Mouse (Mus musculus): ENCODE data around the gene Rtn4.
A peak's percentile ranks its signal among the peaks of the same experiment; 100 is the strongest.
"Not testable (repeated sequence)": the region's sequence is repeated elsewhere in the genome, so short reads cannot be mapped to it uniquely, and the experiment has no call there.

The Rtn4 gene

GRCm38 (mm10) chr11:29692683-29693272, at the start of gene Rtn4:
TSS of gene Rtn4 (plus strand) at chr11:29692947.
- peak; percentile 98 for DNase-seq

- DNase-seq: no peak
Observed at GRCm38 (mm10) chr11:29644421-29644820, 48.3 kb upstream of the Rtn4 start.

DNA sequence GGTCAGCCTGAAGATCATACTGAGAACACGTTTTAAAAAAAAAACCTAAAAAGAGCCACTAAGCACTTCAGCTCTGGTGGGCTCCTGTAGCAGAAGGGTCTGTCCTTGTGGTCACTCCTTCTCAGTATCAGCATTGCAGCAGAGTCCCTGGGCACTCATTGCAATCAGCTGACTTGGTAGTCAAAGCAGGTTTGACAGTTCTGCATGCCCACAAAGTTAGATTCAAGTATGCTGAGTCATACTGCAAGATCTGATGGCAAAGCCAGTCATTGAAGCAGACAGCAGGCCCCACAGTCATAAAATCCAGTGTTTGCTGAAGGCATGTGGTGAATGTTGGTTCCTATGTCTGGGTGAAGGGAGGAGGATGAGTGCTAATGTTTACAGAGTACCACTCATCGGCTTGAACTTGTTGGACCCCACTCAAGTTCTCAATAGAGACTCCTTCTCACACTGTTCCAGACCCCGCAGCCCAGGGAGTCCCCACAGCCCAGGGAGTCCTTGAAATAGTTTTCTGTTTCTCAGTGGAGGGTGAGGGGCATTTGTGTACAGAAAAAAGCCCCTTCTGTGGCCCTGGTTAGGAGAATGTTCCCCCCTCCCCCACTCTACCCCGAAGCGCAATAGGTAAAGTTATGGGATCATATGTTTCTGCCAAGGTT, 47.2 kb upstream of the Rtn4 start:
- DNase-seq: no peak

DNA sequence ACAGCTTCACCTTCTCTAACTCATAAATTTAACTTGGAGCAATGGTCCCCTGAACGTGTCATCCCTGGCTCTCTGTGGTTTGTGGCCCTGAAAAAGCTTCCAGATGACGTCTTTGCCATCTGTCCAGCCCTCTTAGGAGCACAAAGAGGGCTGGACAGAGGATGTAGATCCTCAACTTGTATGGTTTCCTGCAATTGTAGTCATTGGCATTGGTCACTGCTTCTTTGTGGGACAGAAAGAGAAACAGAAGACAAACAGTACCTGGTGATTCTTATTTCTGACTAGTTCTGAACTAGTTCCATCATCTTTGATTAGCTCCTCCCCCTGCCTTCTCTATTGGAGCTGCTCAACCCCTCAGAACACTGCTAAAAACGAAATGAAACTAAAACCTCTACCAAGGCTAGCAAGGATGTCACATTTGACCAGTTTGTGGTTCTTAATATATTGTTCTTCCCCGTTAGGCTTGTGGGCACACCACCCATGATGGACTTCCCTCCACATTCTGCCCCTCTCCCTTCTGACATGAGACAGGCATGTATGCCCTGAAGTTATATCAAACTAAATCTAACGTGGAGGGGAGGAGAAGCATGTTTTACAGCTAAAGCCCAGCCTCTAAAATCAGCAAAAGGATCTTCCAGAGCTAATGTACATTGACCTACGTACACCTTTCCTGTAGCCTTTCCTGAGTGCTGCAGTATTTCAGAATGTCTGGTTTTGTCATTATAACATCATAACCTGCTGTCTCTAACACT, 45.0 kb upstream of the Rtn4 start:
- no peak for DNase-seq

- DNase-seq: not testable (repeated sequence)
Observed at GRCm38 (mm10) chr11:29655381-29655780, 37.4 kb upstream of the Rtn4 start.

GRCm38 (mm10) chr11:29660740-29661139, 32.0 kb upstream of the Rtn4 start:
- no peak for DNase-seq

- DNase-seq: no peak
Observed at GRCm38 (mm10) chr11:29667634-29668033, 25.1 kb upstream of the Rtn4 start.

- no peak for DNase-seq
Observed at GRCm38 (mm10) chr11:29669706-29670105, 23.0 kb upstream of the Rtn4 start.

DNA sequence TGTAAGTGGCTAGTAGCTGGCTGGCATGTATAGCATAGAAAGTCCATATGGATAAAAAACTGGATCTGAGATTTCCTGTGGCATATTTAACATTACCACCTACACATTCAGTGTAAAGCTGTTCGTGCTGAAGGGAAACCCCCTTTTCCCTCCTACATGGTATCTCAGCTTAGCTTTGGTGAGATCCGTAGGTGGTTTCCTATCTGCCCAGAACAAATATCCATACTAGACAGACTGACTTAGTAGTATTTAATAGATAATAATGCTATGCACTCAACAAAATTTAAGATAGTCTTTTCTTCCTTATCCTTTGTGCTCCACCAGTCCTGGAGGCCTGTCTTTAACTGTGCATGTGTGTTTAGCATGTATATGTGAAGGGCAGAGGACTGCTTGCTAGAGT, 19.4 kb upstream of the Rtn4 start:
- DNase-seq: no peak

GRCm38 (mm10) chr11:29676718-29677117, 16.0 kb upstream of the Rtn4 start:
- peak; percentile 8 for DNase-seq

DNA sequence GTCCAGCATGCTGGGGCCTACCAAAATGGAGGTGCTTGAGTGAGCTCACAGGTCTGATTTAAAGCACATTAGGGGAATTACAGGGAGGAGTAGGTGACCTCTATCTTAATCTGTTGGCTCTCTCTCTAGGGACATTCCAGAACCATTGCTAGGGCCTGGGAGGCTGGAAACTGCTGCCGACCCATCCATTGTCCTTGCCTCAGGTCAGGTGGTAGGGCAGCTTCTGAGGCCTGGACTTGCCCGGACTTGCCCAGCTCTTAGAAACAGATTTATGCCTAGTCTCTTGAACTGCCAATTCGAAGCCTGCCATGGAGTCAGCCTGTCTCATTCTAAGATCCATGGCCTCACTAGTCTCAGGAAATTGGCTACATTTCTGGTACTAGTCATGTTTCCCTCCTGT, 12.8 kb upstream of the Rtn4 start:
- no peak for DNase-seq

GRCm38 (mm10) chr11:29680771-29681170, 12.0 kb upstream of the Rtn4 start:
- no peak for DNase-seq

- no peak for DNase-seq
Observed at GRCm38 (mm10) chr11:29684272-29684671, 8.5 kb upstream of the Rtn4 start.

DNA sequence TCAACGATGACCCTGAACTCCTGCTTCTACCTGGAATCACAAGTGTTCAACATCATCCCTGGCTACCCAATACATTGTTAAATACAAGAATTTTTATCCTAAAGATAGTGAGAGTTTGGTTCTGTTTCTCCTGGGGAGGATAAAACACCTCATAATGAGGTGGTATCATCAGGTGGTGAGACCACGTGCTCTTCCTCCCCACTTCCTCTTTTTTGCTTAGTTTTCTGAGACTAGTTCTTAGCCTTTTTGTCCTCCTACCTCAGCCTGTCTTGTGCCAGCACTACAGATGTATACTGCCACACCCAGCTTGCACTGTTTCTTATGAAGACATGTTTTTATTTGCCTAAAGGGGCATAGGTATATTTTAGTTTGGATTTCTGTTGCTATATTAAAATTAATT, 6.6 kb upstream of the Rtn4 start:
- DNase-seq: no peak

GRCm38 (mm10) chr11:29691556-29691955, 1.2 kb upstream of the Rtn4 start:
- no peak for DNase-seq

DNA sequence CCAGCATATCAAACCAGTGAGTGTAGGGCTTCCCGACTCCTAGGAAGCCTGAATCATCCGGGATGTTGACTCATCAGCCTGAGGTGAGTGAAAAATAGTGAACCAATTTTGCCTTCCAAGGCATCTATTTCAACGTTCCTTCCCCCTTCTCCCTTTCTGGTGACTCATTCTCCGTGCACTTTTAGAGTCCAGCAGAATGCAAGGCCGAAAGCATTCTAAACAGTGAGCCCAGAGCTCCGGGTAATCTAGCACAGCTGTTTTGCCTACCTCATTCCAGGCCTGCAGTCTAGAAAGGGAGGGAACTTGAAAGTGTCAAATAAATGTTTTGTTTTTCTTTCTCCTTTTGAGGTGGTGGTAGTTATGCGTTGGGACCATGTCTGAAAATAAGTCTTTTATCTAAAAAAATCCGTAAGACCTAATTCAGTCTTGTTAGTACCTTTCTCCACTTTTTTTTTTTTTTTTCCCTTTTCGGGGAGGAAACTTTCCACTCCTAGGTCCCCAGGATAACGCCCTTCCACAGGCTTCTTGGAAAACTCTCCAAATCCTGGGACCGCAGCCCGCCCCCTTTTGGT, 550 bp upstream of the Rtn4 start:
- DNase-seq: peak; percentile 16

- peak; percentile 90 for DNase-seq
Observed at GRCm38 (mm10) chr11:29693576-29694410, 1.0 kb downstream of the Rtn4 start.

- no peak for DNase-seq
Observed at GRCm38 (mm10) chr11:29694754-29695153, 2.0 kb downstream of the Rtn4 start.

- peak; percentile 20 for DNase-seq
Observed at GRCm38 (mm10) chr11:29702721-29703120, 10.0 kb downstream of the Rtn4 start.

DNA sequence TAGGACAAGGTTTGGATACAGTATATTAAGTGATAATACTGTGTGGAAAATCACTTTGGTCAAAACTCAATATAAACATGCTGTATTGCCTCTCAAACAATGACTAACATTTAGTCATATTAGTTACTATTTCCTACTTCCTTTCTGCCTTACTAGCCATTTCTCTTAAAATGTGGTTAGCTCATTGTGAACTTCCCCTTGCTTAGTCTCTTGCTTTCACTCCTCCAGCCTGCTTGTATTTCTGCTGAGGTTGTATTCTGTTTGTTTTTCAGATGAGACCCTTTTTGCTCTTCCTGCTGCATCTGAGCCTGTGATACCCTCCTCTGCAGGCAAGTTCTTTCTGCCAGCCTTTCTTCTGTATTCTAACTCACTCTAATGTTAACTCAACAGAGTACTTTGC, 12.5 kb downstream of the Rtn4 start:
- DNase-seq: no peak

GRCm38 (mm10) chr11:29706845-29707244, 14.1 kb downstream of the Rtn4 start:
- no peak for DNase-seq

DNA sequence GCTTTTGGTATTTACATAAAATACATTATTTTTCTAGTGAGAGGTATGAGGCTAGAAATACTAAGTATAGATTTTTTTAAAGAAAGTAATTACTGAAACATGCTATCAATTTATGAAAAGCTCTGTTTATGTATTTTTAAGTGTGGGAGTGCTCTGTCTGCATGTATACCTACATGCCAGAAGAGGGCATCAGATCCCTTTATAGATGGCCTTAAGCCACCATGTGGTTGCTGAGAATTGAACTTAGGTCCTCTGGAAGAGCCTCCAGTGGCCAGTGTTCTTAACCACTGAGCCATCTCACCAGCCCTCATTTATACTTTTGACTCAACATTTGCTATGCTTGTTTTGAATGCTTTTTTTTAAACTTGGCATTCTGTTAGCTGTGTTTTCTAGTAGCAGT, 16.8 kb downstream of the Rtn4 start:
- DNase-seq: no peak

DNA sequence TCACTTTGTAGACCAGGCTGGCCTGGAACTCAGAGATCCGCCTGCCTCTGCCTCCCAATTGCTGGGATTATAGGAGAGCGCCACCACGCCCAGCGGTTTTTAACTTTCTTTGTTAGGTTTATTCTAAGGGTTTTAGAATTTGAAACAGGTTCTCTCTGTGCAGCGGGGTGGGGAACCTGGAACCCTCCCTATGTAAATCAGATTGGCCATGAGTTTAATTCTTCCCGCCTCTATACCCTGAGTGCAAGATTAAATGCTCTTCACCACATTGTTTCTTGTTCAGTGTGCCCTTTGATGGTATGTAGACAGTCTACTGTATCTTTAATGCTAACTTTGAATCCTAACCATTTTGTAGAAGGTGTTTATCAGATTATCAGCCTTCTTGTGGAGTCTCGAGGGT, 21.4 kb downstream of the Rtn4 start:
- no peak for DNase-seq

Measured in kidney, postnatal 10 days (tissue).